Mouse (Mus musculus) kidney, adult 2 months (tissue): ENCODE measurements at regions not wholly inside any gene's neighbourhood (a gene's known extent, or its start where the extent isn't known, plus 50 kb on each side); places are given as distances from the start of the nearest gene placed in this dataset.

Experiments
- CTCF ChIP-seq: fragments of 200-500 bp; conservative IDR thresholded peaks from 2 replicates; pipeline ENCODE4 v1.5.1; 2011; ENCODE audit warnings: low read depth, mild to moderate bottlenecking, control low read depth, low read length, moderate library complexity, mixed read lengths; ENCODE audit not compliant: insufficient read depth, insufficient read length
- POLR2A ChIP-seq: fragments of 200-500 bp; IDR thresholded peaks from one replicate; pipeline ENCODE4 v1.6.1; 2011; ENCODE audit warnings: low read depth, low read length, control low read depth

DNA sequence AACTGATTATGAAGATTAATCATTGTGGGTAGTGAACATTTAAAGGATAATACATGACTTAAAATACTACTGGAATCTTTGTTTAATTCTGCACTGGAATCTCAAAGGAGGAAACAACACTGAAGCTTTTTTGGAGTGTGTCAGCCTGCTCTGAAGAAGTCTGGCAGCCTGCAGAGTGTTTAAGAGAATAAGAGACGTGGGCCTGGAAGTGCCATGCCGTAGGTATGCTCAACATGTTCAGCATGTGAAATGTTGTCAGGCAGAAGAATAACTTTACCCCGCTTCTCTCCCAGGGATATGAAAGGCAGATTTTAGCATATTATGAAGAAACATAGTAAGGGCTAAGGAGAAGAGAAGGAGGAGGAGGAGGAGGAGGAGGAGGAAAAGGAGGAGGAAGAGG is 189.6 kb upstream of the Nrp1 start:
- TF ChIP-seq POLR2A, result no peak
- no peak for TF ChIP-seq CTCF
